Mouse (Mus musculus) heart, embryonic 11.5 days (tissue): ENCODE measurements at regions not wholly inside any gene's neighbourhood (a gene's known extent, or its start where the extent isn't known, plus 50 kb on each side); places are given as distances from the start of the nearest gene placed in this dataset.

Experiments used
- ATAC-seq: fragments of 200-750 bp; cut with Nextera tagmentation; replicated peaks from 2 replicates; pipeline ENCODE4 v1.8.0; 2017; ENCODE audit warnings: moderate library complexity; ENCODE audit not compliant: insufficient number of reproducible peaks, low FRiP score, low TSS enrichment
- H3K27ac ChIP-seq: fragments of 300-500 bp; sonication (generic); 2 replicates; pipeline ENCODE4 v1.5.1; 2014; ENCODE audit warnings: mild to moderate bottlenecking, low read depth, low read length
- H3K27me3 ChIP-seq: fragments of 300-500 bp; sonication (generic); 2 replicates; pipeline ENCODE4 v1.6.1; 2014; ENCODE audit warnings: mild to moderate bottlenecking, low read length, mixed read lengths; ENCODE audit not compliant: control insufficient read depth, insufficient read depth
- H3K36me3 ChIP-seq: fragments of 300-500 bp; sonication (generic); 2 replicates; pipeline ENCODE4 v1.6.1; 2014; ENCODE audit warnings: mild to moderate bottlenecking, low read length, moderate library complexity, mixed read lengths; ENCODE audit not compliant: control insufficient read depth, insufficient read depth
- H3K4me1 ChIP-seq: fragments of 300-500 bp; sonication (generic); 2 replicates; pipeline ENCODE4 v1.6.1; 2014; ENCODE audit warnings: low read length; ENCODE audit not compliant: control insufficient read depth, insufficient read depth
- H3K4me2 ChIP-seq: fragments of 300-500 bp; sonication (generic); 2 replicates; pipeline ENCODE4 v1.6.1; 2014; ENCODE audit warnings: mild to moderate bottlenecking, moderate library complexity
- H3K4me3 ChIP-seq: fragments of 300-500 bp; sonication (generic); 2 replicates; pipeline ENCODE4 v1.5.1; 2014; ENCODE audit warnings: low read depth, low read length
- H3K9ac ChIP-seq: fragments of 300-500 bp; sonication (generic); 2 replicates; pipeline ENCODE4 v1.6.1; 2014; ENCODE audit warnings: mild to moderate bottlenecking, low read depth, low read length, moderate library complexity
- H3K9me3 ChIP-seq: fragments of 300-500 bp; sonication (generic); replicated peaks from 2 replicates; pipeline ENCODE4 v1.6.1; 2016; ENCODE audit warnings: low read length; ENCODE audit not compliant: control insufficient read depth
- WGBS: fragments of 180-500 bp; shearing (Covaris S2); extraction: QIAGEN DNeasy Blood & Tissue Kit; methylation state at CpG from one replicate; pipeline ENCODE4 v1.1.7; 2014; ENCODE audit not compliant: insufficient replicate concordance; 5-methylcytosine and 5-hydroxymethylcytosine counted together

- no peak for ATAC-seq
- Histone ChIP-seq H3K36me3 (no peaks in the 10 kb centered on the region), H3K4me3 (no peak overlapping the region), H3K27ac (no peak overlapping the region), H3K9me3 (no peaks in the 10 kb centered on the region), H3K27me3 (no peaks in the 10 kb centered on the region), H3K4me1 (no peaks in the 10 kb centered on the region), H3K4me2 (no peak overlapping the region), H3K9ac (no peak overlapping the region)
- WGBS: 62% methylated on average over 3 of the region's 3 CpGs
These were observed 229.9 kb upstream of the Shh start for GRCm38 (mm10) chr5:28696966-28697365.

- Histone ChIP-seq H3K36me3 (no peaks in the 10 kb centered on the region), H3K4me2 (no peak overlapping the region), H3K4me3 (no peak overlapping the region), H3K9me3 (no peaks in the 10 kb centered on the region), H3K9ac (no peak overlapping the region), H3K27ac (no peak overlapping the region), H3K4me1 (no peaks in the 10 kb centered on the region), H3K27me3 (no peaks in the 10 kb centered on the region)
- ATAC-seq: no peak
- WGBS: 62% methylated on average over 6 of the region's 6 CpGs
These were observed 223.1 kb upstream of the Shh start for GRCm38 (mm10) chr5:28690110-28690509.

DNA sequence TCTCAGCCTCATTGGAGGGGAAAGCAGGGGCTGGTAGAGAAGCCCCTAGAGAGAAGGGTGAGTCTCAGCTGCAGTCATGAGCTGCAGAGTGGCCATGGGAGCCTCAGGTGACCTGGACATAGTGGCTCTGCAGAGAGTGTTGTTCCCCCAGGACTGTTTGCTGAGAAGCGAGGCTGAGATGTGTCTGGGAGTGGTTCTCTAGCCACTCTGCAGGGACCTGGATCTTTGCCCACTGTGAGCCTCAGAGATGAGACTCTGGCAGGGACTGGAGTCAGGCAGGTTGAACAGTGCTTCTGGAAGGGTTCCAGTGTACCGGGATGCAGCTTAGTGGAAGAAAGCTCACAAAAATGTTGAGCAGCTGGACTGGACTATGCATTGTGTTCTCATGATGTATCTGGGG, 222.6 kb upstream of the Shh start:
- Histone ChIP-seq H3K27me3 (no peaks in the 10 kb centered on the region), H3K4me1 (no peaks in the 10 kb centered on the region), H3K4me2 (no peak overlapping the region), H3K4me3 (no peak overlapping the region), H3K9me3 (no peaks in the 10 kb centered on the region), H3K9ac (no peak overlapping the region), H3K27ac (no peak overlapping the region), H3K36me3 (no peaks in the 10 kb centered on the region)
- no peak for ATAC-seq
- WGBS: 73% methylated on average over 2 of the region's 2 CpGs

GRCm38 (mm10) chr5:28689136-28689535, 222.1 kb upstream of the Shh start:
- Histone ChIP-seq H3K27ac (no peak overlapping the region), H3K27me3 (no peaks in the 10 kb centered on the region), H3K4me1 (no peaks in the 10 kb centered on the region), H3K9ac (no peak overlapping the region), H3K4me2 (no peak overlapping the region), H3K9me3 (no peaks in the 10 kb centered on the region), H3K36me3 (no peaks in the 10 kb centered on the region), H3K4me3 (no peak overlapping the region)
- ATAC-seq: no peak
- WGBS: 62% methylated on average over 3 of the region's 3 CpGs

- no peaks in the 10 kb centered on the region for H3K9me3 ChIP-seq
- H3K4me3 ChIP-seq: no peak overlapping the region
- no peak overlapping the region for H3K4me2 ChIP-seq
- no peak overlapping the region for H3K27ac ChIP-seq
- 61% methylated on average over 6 of the region's 6 CpGs for WGBS
- H3K27me3 ChIP-seq: no peaks in the 10 kb centered on the region
- H3K36me3 ChIP-seq: no peaks in the 10 kb centered on the region
- no peak for ATAC-seq
- no peak overlapping the region for H3K9ac ChIP-seq
- no peaks in the 10 kb centered on the region; the same call in 1 of the 2 replicates for H3K4me1 ChIP-seq
These were observed 215.8 kb upstream of the Shh start for GRCm38 (mm10) chr5:28682821-28683220.

DNA sequence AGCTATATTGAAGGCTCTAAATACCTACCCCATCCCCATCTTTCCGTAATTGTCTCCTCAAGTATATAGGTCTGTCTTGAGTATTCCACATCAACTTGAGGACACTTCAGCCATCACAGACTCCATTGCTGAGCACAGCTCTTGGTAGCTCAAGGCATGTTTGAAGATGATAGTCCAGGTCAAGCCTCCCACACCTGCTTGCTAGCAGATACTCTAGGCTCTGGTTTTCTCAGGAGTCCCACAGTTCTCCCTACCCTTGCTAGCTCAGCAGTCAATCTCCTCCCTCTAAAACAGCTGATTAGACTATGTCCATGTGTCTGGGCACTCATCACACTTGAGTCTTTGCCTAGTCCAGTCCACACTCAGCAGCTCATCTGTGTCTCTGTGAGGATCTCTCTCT, 213.3 kb upstream of the Shh start:
- Histone ChIP-seq H3K9ac (no peak overlapping the region), H3K27me3 (no peaks in the 10 kb centered on the region), H3K9me3 (no peaks in the 10 kb centered on the region), H3K27ac (no peak overlapping the region), H3K4me2 (no peak overlapping the region), H3K4me1 (no peaks in the 10 kb centered on the region; the same call in 1 of the 2 replicates), H3K4me3 (no peak overlapping the region), H3K36me3 (no peaks in the 10 kb centered on the region)
- ATAC-seq: no peak
- 96% methylated on average over 1 of the region's 1 CpGs for WGBS

DNA sequence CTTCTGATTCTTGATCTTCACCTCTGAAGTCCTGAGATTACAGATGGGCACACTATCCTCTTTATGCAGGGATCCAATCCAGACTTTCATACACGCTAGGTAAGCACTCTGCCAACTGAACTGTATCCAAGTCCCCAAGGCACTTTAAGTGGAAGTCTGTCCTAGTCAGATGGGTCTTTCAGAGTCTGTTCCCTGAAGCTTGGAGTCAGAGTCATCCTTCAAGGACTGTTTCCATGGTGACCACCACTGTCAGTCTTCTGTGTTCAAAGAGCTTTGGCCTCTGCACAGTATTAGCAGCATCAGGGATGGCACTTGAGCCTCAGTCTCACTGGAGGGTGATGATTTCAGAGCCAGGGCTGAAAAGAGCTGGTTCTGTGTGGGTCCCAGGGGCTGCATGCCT, 212.7 kb upstream of the Shh start:
- no peak for ATAC-seq
- 80% methylated on average over 1 of the region's 1 CpGs for WGBS

GRCm38 (mm10) chr5:28630186-28630585, 163.1 kb upstream of the Shh start:
- Histone ChIP-seq H3K4me3 (no peak overlapping the region), H3K27me3 (no peaks in the 10 kb centered on the region), H3K9ac (no peak overlapping the region), H3K36me3 (no peaks in the 10 kb centered on the region), H3K27ac (no peak overlapping the region), H3K9me3 (no peaks in the 10 kb centered on the region), H3K4me1 (no peaks in the 10 kb centered on the region), H3K4me2 (no peak overlapping the region)
- no peak for ATAC-seq
- WGBS: 71% methylated on average over 4 of the region's 4 CpGs

More for the DNA sequence above, 212.7 kb upstream of the Shh start:
- no peak overlapping the region for H3K4me2 ChIP-seq
- no peaks in the 10 kb centered on the region; the same call in 1 of the 2 replicates for H3K4me1 ChIP-seq
- H3K36me3 ChIP-seq: no peaks in the 10 kb centered on the region
- H3K27me3 ChIP-seq: no peaks in the 10 kb centered on the region
- H3K9me3 ChIP-seq: no peaks in the 10 kb centered on the region
- no peak overlapping the region for H3K9ac ChIP-seq
- H3K27ac ChIP-seq: no peak overlapping the region
- H3K4me3 ChIP-seq: no peak overlapping the region

DNA sequence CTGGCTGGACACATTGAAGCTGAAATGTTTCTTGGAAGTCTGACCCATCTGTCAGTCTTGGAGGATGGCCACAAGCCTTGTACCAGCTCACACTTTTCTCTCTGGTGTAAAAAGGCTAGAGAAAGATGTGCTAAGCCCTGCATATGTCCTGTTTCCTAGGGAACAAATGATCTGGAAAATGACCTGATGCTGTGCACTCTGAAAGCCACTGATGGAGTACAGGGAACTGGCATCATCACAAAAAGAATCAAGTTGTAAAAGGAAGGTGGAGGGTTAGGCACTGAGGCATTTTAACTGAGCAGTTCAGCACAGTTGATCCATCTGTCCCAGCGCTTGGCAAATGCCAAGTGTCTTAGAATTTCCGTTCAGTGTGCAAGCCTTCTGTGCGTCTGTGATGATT, 144.8 kb upstream of the Shh start:
- H3K9me3 ChIP-seq: no peaks in the 10 kb centered on the region
- H3K27me3 ChIP-seq: no peaks in the 10 kb centered on the region
- WGBS: 84% methylated on average over 3 of the region's 3 CpGs
- no peak overlapping the region for H3K27ac ChIP-seq
- no peak overlapping the region for H3K9ac ChIP-seq
- H3K4me2 ChIP-seq: no peak overlapping the region
- no peak for ATAC-seq
- no peaks in the 10 kb centered on the region for H3K4me1 ChIP-seq
- no peaks in the 10 kb centered on the region for H3K36me3 ChIP-seq
- no peak overlapping the region for H3K4me3 ChIP-seq
